Mouse (Mus musculus): ENCODE measurements at regions not wholly inside any gene's neighbourhood (a gene's known extent, or its start where the extent isn't known, plus 50 kb on each side); places are given as distances from the start of the nearest gene placed in this dataset.

DNA sequence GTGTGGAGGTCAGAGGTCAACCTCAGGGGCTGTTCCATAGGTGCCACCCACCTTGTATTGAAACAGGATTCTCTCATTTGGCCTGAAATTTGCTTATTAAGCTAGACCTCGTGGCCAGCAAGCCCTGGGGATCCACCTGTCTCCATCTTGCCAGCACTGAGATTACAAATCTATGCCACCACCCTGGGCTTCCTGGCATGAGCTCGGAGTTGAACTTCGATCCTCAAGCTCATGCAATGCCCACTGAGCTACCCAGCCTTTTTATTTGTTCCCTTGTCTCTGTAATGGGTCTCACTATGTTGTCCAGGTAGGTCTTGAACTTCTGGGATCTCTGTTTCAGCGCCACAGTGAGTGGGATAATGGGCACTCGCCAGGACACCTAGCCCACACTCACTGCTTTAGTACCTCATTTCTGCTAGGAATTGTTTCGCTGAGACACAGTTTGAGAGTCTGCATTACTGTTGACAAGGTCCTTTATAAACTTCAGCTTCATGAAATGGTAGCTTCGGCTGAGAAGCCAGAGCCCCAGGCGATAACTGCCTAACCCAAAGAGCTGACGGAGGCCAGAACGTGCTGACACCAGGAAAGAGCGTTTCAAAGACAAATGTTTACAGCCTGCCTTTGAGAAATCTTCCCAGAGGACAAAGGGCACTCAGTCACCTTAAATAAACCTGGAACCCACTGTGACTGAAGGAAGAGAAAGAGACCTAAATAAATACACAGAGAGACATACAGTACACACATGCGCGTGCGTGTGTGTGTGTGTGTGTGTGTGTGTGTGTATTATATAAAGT is 50.6 kb upstream of the Foxn2 start:
- no peak for ATAC-seq (ENCODE audit: poor library complexity, severe bottlenecking)

All from megakaryocyte, adult 5-6 weeks (primary cell).